Mouse (Mus musculus) lung, postnatal 0 days (tissue): ENCODE results near the gene Htr7.

Source experiments
- CTCF ChIP-seq: IDR thresholded peaks from 2 replicates; pipeline ENCODE4 v1.5.1; 2016; ENCODE audit warnings: antibody characterized with exemption, mild to moderate bottlenecking
- EP300 ChIP-seq: IDR thresholded peaks from 2 replicates; pipeline ENCODE4 v1.6.1; 2016; ENCODE audit warnings: antibody characterized with exemption, mild to moderate bottlenecking, control low read depth

DNA sequence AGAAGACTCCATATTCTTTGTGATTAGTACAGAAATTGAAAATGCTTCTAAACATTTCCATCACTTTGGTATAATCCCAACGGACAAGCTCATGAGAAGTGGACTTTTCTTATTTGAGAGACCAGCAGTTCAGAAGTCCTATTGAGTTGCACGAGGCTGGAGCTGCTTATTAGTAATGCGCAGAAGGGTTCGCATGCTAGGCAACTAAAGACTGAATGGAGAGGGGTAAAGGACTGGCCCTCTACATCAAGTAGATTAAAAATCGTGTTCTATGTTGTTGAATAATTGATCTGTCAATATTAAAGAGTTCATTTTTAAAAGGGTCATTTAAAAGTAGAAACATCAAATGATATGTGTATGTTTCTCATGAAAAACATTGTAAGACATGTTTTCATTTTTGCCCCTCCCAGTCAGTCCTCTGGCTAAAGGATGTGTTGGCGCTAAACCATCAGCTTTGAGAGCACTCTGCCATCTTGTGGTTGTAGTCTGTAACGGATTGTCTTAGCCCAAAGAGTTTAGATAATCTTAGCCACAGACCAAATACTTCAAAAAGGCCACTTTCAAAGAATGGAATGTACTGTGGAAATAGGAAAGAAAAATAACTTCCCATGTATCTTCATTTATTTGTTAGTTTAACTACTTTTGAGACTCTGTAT, 25.4 kb upstream of the Htr7 start:
- TF ChIP-seq CTCF = peak; percentile 84
- TF ChIP-seq EP300 = no peak
